Mouse (Mus musculus) ZHBTc4 (cell line): Measurements from ENCODE around the gene Tmcc3.

ENCODE experiments used
- DNase-seq: peaks from one replicate; pipeline ENCODE4 v3.0.0-alpha.2; 2011; ENCODE audit warnings: low read depth, low spot score

The Tmcc3 gene

GRCm38 (mm10) chr10:94332358-94333137 lies 20.8 kb downstream of the Tmcc3 start:
- peak; percentile 68 for DNase-seq

GRCm38 (mm10) chr10:94333328-94333727 lies 21.6 kb downstream of the Tmcc3 start:
- no peak for DNase-seq

- DNase-seq: no peak
Measured at GRCm38 (mm10) chr10:94335047-94335446, 23.3 kb downstream of the Tmcc3 start.

- DNase-seq: no peak
Measured at GRCm38 (mm10) chr10:94336071-94336470, 24.3 kb downstream of the Tmcc3 start.

- DNase-seq: no peak
Measured at GRCm38 (mm10) chr10:94341501-94341900, 29.8 kb downstream of the Tmcc3 start.

GRCm38 (mm10) chr10:94342256-94342655 lies 30.5 kb downstream of the Tmcc3 start:
- DNase-seq: no peak

GRCm38 (mm10) chr10:94343581-94343980 lies 31.8 kb downstream of the Tmcc3 start:
- DNase-seq: no peak

- peak; percentile 5 for DNase-seq
Measured at GRCm38 (mm10) chr10:94344631-94345417, 33.1 kb downstream of the Tmcc3 start.

- no peak for DNase-seq
Measured at GRCm38 (mm10) chr10:94345509-94346252, 33.9 kb downstream of the Tmcc3 start.

- DNase-seq: no peak
Measured at GRCm38 (mm10) chr10:94346596-94346995, 34.8 kb downstream of the Tmcc3 start.

GRCm38 (mm10) chr10:94347296-94347695 lies 35.5 kb downstream of the Tmcc3 start:
- DNase-seq: no peak

GRCm38 (mm10) chr10:94347959-94348358 lies 36.2 kb downstream of the Tmcc3 start:
- no peak for DNase-seq

GRCm38 (mm10) chr10:94350207-94350606 lies 38.5 kb downstream of the Tmcc3 start:
- DNase-seq: no peak

GRCm38 (mm10) chr10:94350896-94351661 lies 39.3 kb downstream of the Tmcc3 start:
- no peak for DNase-seq

- no peak for DNase-seq
Measured at GRCm38 (mm10) chr10:94352172-94352876, 40.6 kb downstream of the Tmcc3 start.

GRCm38 (mm10) chr10:94352877-94353853 lies 41.4 kb downstream of the Tmcc3 start:
- DNase-seq: no peak

GRCm38 (mm10) chr10:94354005-94354404 lies 42.3 kb downstream of the Tmcc3 start:
- no peak for DNase-seq

GRCm38 (mm10) chr10:94354427-94354826 lies 42.7 kb downstream of the Tmcc3 start:
- no peak for DNase-seq

GRCm38 (mm10) chr10:94356504-94357169 lies 44.9 kb downstream of the Tmcc3 start:
- DNase-seq: no peak
